14 mouse cellular contexts compared by ENCODE assay signal in the genomic region with DNA sequence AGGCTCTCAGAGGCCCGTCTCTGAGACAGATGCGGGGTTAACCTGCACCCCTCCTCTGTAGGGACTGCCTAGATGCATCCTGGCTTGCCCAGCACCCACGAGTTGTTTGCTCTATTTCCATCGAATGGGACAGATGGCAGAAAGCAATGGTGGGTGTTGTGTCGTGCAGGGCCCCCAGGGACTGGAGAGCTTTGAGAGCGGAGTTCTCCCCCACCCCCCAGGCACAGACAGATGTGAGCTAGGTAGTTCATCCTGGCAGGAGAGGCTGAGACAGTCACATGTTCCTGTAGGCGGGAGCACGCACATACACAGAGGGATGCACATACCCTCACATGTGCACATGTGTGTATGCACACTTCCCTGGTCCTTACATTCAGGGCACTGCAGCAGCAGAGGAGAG. TPM values are rescaled to one million over a fixed set of nuclear protein-coding genes. Genes with fewer than 3 reads are reported as not detected.
A peak's percentile ranks its signal among the peaks of the same experiment; 100 is the strongest.
DNase-seq lines count a peak whose midpoint lies in the region; ATAC-seq and TF ChIP-seq lines count a peak whose summit lies in the region.
"Had no signal": no experiment of that assay in that cellular context is flagged by ENCODE, and none has a peak within 500 bp of the region (broad histone marks: within the 10 kb centered on the region; RNA-seq: fewer than 3 reads in every experiment).

No protein-coding gene starts in this region.

- peak; percentile 72 for DNase-seq in layer of hippocampus, adult 11-12 months (ENCODE audit: low spot score)
- DNase-seq in layer of hippocampus, postnatal 25 days (ENCODE audit: extremely low spot score in 1 of 2, low spot score in 1 of 2), result no peak
- DNase-seq in left cerebral cortex, adult 2 months (ENCODE audit: extremely low spot score in 1 of 2, low spot score in 2 of 2), result peak; percentile 63 to 64
- peak; percentile 12 for DNase-seq in thymus, postnatal 0 days (ENCODE audit: low spot score)
- no peak for DNase-seq in urinary bladder, adult 2 months (ENCODE audit: low spot score)
- DNase-seq: adrenal gland, postnatal 25 days; kidney, adult 2 months; lung, adult 18-20 months; lung, postnatal 4 days had no signal

- no peak for TF ChIP-seq CTCF in left cerebral cortex, adult 2 months (IDR thresholded peaks at IDR 0.05)

- H3K27ac ChIP-seq in left cerebral cortex, adult 2 months, result peak overlapping the region; percentile 96
- H3K27ac ChIP-seq: heart, embryonic 15.5 days; hindbrain, embryonic 15.5 days; neural tube, embryonic 13.5 days had no signal

- H3K4me3 ChIP-seq in left cerebral cortex, adult 2 months, result peak overlapping the region; percentile 29
- H3K4me3 ChIP-seq: heart, embryonic 15.5 days; hindbrain, embryonic 15.5 days; neural tube, embryonic 13.5 days had no signal

- intact Hi-C loops in left cerebral cortex, adult 2 months (cut with DNase I), result loop anchor here (1.0 kb wide), 1 partner anchor 18 kb away; no protein-coding TSS in a partner anchor

- ATAC-seq in frontal cortex, adult (ENCODE audit: low TSS enrichment), result peak; percentile 11
- ATAC-seq in erythroid progenitor cell, adult 5-6 weeks (replicated peaks; ENCODE audit: low FRiP score, poor library complexity, severe bottlenecking), result no peak

RNA-seq across cellular contexts. Expression of a gene that starts 4.8 kb away (rescaled TPM):
- total RNA-seq in layer of hippocampus, postnatal 25 days (2021), result 10 to 100 TPM; 63.9 to 73.7 TPM
- 100 to 1,000 TPM; 114 to 126 TPM for total RNA-seq in left cerebral cortex, adult 2 months (2021)
- 2.2 and 2.8 TPM in 2 replicates for polyA plus RNA-seq in thymus, postnatal 0 days (2015; fragmentation: Nextera tagmentation; extraction: Ambion mirVana)
- 1.4 and 4.2 TPM in 2 replicates for total RNA-seq in erythroid progenitor cell, adult 5-6 weeks (2015; ENCODE audit: low replicate concordance)
- 0.51 and 1.6 TPM in 2 replicates for total RNA-seq in erythroid progenitor cell, adult 5-6 weeks (2017; ENCODE audit: low replicate concordance)
- 4.2 and 4.8 TPM in 2 replicates for polyA plus RNA-seq in urinary bladder, adult 2 months (2012; rRNA removed)

RNA-seq across cellular contexts. Expression of a gene that starts 24.2 kb away (rescaled TPM):
- under 1 TPM in 1 of 2 experiments, not detected in 1; 0.05 TPM for total RNA-seq in layer of hippocampus, postnatal 25 days (2021)
- 1 to 10 TPM in 1 of 2 experiments, under 1 TPM in 1; 0.16 to 1.2 TPM for total RNA-seq in left cerebral cortex, adult 2 months (2021)
- 0.36 and 0.81 TPM in 2 replicates for polyA plus RNA-seq in thymus, postnatal 0 days (2015; fragmentation: Nextera tagmentation; extraction: Ambion mirVana)
- not detected in 2 replicates for total RNA-seq in erythroid progenitor cell, adult 5-6 weeks (2015; ENCODE audit: low replicate concordance)
- not detected in 2 replicates for total RNA-seq in erythroid progenitor cell, adult 5-6 weeks (2017; ENCODE audit: low replicate concordance)
- 112 and 118 TPM in 2 replicates for polyA plus RNA-seq in urinary bladder, adult 2 months (2012; rRNA removed)
- polyA plus RNA-seq: neural tube, embryonic 13.5 days had no signal

Comparison
In these comparisons a context has a peak if more than half of its experiments do, and no peak if none do; other contexts are left out.
1. DNase-seq: peak in layer of hippocampus, adult 11-12 months (single experiment), left cerebral cortex, adult 2 months (2 of 2) and thymus, postnatal 0 days (single experiment); none in layer of hippocampus, postnatal 25 days (0 of 2) and urinary bladder, adult 2 months (single experiment).
2. RNA of a gene that starts 4.8 kb away (total RNA-seq): 114 to 126 TPM in left cerebral cortex, adult 2 months and 63.9 to 73.7 TPM in layer of hippocampus, postnatal 25 days; 0.51 to 4.2 TPM in erythroid progenitor cell, adult 5-6 weeks; every median in the first group is over 10 times any median in the second.